Mouse (Mus musculus) spleen, embryonic (tissue): ENCODE results near the gene Akirin2.

Experiments
- CTCF ChIA-PET: fragments of 350-600 bp; sonication (Branson Sonifier 250); formaldehyde crosslinking; loops from one replicate; lab custom pipeline; 2022; lab: Charles Lee

Gene Akirin2

DNA sequence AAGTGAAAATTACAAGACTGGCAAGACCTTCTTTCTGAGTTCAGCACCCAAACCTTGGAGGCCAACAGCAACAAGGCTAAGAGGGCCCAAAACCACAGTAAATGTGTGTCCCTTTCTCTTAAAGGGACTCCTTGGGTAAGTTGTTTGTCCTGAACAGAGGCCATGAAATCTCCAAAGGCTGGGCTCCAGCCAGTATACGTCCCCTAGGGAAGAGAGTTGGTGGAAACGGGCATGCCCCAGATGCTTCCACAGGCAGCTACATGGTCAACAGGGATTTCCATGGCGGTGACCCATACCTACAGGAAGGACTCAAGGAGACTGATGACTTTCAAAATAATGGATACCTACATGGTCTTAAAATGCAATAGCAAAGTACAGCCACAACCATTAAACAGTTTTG is 32.7 kb downstream of the Akirin2 start:
- CTCF ChIA-PET: no interaction called here

- CTCF ChIA-PET: no interaction called here
These were observed 34.3 kb downstream of the Akirin2 start for GRCm38 (mm10) chr4:34584871-34585607.

- CTCF ChIA-PET: no interaction called here
These were observed 52.4 kb downstream of the Akirin2 start for GRCm38 (mm10) chr4:34603123-34603522.

GRCm38 (mm10) chr4:34606658-34607057 is 55.9 kb downstream of the Akirin2 start:
- CTCF ChIA-PET: no interaction called here

- CTCF ChIA-PET: no interaction called here
These were observed 62.9 kb downstream of the Akirin2 start for GRCm38 (mm10) chr4:34613571-34614145.

DNA sequence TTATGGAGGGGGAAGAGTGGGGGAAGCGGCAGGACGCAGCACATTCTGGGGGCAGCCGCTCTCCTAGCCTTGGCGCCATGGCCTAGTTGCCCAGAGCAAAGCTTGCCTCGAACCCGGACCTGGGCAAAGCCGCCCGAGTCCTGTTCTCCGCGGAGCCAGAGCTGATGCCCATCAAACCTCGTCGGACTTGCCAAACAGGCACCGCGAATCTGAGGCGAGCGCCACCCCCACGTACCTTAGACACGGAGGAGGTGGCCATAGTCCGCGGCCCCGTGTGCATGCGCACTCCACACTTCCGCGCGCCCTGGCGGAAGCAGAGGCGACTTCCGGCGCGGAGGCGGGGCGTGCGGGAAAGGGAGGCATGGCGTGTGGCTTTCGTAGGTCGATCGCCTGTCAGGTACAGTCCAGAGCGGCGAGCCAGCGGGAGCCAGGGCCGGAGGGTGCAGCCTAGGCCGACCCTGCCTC is 63.9 kb downstream of the Akirin2 start, which contains the start of the genes Orc3 and Rars2:
Gene Orc3, minus strand, starts transcription at position 315 of the 465 bp plus-strand sequence.
Gene Rars2, plus strand, starts transcription at position 328 of the 465 bp plus-strand sequence.
- CTCF ChIA-PET: interaction anchor here (0.6 kb wide), 1 partner anchor 65 kb away, joined by 6 read pairs; no protein-coding TSS in a partner anchor

DNA sequence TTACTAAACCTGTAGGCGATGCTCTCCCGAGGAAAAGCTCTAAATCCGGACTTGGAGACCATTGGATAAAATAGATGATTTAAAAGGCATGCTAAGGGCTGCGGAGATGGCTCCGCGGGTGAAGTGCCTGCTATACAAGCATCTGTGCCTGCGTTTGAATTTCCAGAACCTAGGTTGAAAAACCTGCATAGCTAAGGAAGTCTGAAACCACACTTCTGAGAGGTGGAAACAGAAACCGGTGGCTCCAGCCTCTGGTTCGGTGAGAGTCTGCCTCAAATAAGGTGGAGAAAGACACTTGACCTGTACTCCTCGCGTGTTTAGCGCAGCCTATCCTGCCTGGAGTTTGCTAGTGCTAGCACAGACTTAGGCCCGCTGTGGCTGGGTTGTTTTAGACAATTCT is 64.6 kb downstream of the Akirin2 start:
- CTCF ChIA-PET: no interaction called here

DNA sequence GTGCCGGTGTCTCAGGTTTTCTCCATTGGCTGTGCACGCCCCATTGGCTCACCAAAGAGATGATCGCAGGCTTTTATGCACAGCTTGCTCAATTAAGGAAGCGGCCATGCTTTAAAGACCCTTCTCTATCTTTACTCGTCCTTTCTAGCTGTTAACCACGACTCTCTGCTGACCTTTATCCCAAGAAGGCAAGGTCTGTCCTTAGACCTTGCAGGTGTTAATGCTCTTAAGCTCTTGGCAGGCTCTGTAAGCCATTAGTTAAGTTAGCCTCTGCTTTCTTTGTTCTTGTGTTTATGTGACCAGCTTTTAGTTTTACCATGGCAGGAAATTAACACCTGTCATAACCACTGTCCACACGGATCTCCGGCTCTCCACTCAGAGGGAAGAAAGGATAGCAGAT is 65.4 kb downstream of the Akirin2 start:
- CTCF ChIA-PET: no interaction called here
